Mouse (Mus musculus) adipocyte (in vitro differentiated cells): ENCODE data around the gene Gm9857.
A peak's percentile ranks its signal among the peaks of the same experiment; 100 is the strongest.

Source experiments
- DNase-seq: peaks from one replicate; pipeline ENCODE4 v3.0.0-alpha.2; 2016; ENCODE audit warnings: low spot score

The Gm9857 gene

DNA sequence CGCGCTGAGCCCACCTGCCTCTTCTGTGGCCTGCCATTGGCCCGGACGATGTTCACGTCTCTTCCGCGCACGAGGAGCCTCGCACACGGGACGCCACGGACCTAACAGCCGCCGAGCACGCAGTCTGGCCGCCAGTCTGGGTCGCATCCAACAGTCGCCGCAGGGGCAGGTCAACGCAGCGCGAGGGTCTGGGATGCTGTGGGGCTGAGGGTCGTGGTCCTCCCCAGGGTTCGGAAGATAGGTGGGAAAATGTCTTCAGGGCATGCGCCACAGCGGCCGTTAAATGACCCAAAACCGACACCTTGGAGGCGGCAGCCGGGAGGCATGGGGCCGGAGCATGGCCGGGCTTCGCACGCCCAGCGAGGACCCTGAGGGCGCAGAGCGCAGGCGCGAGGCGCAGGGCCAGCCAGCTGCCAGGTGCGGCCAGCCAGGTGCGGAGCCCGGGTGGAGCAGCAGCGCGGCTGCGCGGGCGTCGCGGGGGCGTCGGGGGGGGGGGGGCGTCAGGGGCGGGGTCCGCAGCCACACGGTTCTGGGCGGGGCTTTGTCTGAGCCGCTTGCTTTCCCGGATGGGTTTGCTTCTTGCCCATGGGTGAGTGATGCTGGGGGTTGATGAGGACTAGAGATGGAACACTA lies at the start of gene Gm9857:
TSS of gene Gm9857 (minus strand) at position 445 of the 633 bp plus-strand sequence.
- no peak for DNase-seq

DNA sequence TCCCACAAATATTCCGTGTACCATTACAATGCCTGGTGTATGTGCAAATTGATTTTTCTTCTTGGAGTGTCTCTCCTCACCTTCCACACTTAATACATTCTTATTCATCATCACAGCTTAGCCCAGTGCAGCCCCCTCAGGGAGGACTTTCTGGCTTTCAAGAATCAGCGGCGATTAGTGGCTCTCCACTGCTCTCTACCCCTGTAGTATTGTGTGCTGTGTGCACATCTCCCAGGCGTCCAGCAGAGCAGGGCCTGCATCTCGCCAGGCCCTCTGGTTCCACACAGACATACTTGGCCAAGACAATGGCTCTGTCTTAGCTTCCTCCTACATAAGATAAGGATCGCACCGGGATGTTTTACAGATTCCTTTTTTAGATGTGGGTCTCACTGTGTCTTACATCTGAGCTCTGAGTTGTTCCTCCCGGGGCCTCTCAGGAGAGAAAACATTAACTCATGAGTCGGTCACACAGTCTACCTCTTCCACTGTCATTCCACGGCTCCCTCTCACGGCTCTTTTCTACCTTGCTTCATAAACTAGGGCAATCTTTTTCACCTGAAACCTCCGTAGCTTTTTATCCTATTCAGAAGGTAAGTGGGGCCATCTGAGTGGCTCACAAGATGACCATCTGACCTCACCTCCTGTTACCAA lies 46.9 kb upstream of the Gm9857 start:
- no peak for DNase-seq

DNA sequence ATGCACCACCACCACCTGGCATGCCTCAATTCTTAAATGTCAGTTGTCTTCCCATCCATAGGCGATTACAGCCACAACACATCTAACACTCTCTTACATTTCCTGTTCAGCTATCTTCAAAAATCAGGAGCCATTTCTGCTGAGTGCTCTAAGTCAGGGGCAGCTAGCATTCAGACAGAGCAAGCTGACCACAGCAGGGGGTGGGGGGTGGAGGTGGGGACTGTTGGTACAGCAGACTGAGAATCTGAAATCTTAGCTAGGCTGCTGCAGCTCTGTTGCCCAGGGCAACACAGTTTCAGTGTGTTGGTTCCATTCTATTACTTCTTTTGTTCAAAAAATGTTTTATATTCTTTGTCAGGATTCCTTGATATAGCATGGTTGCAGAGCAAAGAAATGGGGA lies 46.3 kb upstream of the Gm9857 start:
- DNase-seq = no peak

DNA sequence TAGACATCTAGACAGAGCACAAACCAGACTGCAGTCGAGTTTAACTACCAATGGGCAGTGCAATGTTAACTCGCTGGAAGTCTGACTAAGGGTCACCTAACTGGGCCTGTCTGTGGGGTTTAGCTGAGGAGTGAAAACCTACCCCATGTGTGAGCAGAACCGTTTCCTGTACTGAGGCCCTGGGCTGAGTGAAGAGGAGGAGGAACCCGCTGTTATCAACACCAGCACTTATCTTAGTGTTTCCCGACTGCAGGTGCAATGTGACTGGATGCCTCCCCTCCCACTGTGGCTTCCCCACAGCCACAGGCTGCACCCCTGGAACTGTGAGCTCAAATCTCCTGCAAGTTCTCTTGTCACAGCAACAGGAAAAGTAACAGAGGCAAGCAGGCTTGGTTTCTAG lies 43.7 kb upstream of the Gm9857 start:
- DNase-seq = no peak

DNA sequence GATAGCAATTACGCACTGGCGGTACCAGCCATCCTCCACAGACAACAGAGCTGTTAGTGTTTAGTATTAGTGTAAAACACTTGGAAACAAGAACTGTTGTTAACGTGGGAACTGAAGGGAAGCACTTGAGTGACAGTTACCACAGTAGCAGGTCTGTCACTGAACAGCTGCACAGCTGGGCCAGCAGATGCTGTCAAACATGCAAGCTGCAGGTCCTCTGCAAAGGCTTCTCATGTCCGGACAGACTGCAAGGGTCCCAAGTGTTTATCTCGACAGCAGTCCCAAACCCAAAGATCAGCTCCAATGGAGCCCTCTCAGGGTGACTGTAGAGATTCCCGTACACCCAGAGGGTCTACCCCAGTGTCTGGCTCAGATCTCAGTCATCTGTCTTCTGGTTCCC lies 41.7 kb upstream of the Gm9857 start:
- DNase-seq = no peak

DNA sequence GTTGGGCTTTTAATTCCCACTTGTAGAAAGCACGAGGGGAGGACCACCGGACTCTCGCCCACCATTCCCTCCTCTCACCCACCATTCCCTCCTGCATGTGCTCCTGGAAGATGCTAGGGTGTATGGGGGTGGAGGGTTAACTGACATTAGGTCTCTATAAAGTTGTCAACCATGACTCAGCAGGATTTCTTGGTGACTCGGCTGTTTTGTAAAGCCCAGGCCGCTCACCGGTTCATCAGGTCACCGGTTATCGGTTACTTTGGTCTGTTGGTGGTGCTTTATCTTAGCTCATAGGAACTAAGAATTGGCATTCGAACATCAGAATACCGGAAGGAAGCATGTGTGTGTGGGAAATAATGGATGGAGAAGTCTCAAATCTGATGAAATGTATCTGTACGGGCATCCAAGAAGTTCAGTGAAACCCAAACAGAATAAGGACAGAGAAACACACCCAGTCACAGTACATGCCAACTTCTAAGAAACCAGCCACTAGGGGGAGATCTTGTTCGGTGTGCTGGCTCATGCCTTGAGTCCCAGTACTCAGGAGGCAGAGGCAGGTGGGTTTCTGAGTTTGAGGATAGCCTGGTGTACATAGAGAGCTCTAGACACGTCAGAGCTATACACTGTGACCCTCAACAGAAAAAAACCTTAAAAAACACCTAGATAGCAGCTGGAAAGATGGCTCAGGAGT lies 37.2 kb upstream of the Gm9857 start:
- DNase-seq = peak; percentile 66

DNA sequence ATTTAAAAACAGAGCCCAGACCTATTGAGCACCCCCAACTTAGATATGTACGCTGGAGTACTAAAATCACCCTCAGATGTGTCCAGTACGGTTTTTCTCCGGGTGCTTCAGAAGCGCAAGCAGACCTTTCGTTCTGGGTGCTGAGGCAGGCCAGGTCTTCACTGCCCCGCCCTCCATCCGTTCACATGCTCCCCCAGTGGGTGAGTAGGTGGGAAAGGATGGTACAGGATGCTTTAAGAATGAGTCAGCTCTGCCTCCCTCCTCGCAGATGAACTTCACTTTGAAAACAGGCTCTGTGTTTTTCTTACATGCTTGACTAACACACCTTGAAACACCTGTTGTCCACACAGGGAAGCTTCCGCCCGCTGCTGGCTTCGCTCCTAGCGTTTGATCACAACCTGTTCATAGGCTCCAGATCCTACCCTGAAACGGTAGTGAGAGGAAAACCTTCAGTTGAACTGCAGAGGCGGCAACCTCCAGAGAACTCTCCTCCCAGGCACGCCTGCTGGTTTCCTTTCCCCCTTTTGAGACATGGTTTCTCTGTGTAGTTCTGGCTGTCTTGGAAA lies 34.8 kb upstream of the Gm9857 start:
- no peak for DNase-seq

DNA sequence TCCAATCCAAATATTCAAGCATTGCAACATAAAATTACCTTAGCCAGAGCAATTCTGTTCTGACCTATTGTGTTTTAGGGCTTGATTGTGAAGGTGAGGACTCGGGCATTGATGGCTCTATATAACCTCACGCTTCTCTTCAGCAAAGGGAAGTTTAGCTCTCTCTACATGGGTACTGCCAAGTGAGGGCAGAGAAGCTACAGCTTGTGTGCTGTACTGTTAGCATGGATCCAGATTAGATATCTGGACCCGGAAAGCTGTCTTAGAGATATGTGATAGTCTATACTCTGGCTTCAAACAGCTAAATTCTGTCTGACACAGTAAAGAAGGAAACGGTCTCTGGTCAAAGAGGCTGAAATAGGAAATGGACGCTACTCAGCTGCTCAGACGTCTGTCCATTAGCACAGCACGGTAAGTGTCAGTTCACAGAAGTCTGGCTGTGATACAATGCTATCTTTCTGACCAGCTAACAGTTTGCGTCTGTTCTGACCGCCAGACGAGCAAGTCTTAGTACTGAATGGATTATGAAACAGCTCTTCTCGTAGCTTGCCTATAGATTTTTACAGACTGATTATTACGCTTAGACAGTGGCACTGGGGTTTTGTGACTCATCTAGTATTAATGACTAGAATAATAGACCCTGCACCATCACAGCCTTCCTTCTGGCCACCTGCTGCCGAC lies 33.9 kb upstream of the Gm9857 start:
- no peak for DNase-seq

DNA sequence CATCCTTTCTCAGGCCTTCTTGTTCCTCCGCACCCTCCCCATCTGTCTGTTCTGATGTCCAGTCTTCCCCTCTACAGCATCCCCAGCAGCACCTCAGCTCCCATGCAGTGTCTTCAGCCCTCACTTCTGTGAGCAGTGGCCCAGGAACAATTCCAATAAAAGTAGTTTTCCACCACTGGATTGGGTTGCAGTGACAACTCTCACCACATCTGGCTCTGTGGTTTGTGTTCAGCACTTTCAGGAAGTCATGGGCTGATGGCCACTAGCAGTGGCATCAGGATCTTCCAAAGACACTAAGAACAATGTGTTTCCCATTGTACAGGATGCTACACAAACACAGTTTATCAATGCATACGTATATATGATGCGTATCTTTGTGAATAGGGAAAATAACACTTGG lies 25.8 kb upstream of the Gm9857 start:
- no peak for DNase-seq

DNA sequence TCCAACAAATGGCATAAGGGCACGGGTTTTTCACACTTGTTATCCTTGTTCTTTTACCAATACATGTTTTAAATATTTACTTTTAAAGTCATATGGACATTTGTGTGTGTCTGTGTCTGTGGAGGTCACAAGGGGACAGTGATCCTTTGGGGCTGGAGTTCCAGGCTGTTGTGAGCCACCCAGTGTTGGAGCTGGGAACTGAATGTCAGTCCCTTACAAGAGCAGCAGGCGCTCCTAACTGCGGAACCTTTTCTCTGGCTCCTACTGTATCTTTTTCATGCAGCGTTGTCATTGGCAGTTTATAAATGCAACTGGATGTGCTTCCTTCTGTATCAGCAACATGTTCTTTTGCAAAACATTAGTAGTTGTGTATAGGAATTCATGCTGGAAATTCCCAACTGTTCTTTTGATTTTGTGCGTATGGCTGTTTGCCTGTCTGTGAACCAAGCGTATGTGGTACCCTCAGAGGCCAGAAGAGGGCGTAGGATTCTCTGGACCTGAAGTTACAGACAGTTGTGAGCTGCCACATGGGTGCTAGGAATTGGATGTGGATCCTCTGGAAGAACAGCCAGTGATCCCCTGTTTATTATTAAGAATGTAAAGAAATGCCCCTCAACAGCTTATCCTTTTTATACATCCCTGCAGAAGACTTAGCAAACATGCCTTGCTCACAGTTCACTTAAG lies 24.3 kb upstream of the Gm9857 start:
- peak; percentile 53 for DNase-seq

DNA sequence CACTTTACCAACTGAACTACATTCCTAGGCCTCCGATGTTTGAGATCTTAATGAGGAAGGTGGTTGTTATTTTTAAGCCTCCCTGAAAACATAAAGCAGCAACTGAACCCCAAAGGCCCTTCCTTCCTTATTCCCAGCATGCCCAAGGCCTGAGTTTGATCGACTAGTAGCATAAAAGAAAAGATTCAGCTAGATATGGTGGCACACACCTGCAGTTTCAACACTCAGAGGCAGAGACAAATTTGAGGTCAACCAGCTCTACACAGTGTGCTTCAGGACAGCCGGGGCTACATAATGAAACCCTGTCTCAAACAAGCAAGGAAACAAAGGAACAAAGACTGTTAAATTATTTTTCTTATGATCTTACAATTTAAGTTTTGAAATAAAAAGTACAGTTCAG lies 23.5 kb upstream of the Gm9857 start:
- no peak for DNase-seq

DNA sequence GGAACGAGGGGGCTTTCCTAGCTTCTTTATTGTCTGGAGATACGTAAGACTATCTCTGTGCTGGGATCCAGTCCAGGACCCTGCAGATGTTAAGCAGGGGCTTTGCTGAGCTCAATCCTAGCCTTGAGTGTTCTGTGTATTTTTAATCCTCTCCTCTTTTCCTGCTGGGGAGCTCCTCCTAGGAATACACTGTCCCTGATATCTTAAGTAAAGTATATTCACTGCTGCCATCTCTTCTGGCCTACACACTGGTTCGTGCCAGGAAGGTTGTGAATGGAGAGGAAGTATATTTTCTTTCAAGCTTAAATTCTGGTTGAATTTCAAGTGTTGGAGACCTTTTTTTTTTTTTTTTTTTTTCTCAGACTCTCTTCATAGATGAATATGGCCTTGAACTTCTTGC lies 23.0 kb upstream of the Gm9857 start:
- no peak for DNase-seq

DNA sequence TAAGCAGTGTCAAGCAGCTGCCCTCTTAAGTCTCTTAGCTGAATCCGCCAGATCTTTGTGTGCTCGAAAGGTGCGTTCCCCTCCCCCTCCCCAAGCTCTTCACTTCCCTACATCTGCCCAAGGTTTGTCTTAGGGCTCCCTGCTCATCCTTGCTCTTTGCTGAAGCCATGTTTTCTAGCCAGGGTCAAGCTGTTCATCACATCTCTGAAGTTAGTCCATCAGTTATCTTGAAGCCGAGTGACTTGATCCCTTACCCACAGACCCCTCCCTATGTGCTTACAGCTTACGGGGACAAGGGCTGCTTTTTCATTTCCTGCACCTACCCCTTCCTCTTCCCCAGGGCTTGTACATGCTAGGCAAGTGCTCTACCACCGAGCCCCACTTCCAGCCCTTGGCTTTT lies 21.4 kb upstream of the Gm9857 start:
- no peak for DNase-seq

DNA sequence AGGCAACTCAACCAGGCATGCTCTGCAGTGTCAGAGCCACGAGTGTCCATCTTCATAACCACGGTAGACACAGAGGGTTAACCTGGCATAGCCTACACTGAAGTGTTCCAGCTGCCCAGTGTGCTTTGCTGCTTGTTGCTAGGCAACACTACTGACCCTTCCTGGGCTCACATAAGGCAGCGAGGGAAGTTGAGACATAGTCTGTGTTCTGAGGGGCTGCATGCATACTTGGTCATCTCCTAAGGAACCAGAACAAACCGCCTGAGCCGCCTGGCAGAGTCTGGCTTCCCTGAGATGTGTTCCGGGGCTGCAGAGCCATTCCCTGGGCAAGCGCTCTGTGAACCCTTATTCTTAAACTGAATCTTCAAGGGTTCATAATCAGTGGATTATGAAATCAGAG lies 21.0 kb upstream of the Gm9857 start:
- DNase-seq = no peak

DNA sequence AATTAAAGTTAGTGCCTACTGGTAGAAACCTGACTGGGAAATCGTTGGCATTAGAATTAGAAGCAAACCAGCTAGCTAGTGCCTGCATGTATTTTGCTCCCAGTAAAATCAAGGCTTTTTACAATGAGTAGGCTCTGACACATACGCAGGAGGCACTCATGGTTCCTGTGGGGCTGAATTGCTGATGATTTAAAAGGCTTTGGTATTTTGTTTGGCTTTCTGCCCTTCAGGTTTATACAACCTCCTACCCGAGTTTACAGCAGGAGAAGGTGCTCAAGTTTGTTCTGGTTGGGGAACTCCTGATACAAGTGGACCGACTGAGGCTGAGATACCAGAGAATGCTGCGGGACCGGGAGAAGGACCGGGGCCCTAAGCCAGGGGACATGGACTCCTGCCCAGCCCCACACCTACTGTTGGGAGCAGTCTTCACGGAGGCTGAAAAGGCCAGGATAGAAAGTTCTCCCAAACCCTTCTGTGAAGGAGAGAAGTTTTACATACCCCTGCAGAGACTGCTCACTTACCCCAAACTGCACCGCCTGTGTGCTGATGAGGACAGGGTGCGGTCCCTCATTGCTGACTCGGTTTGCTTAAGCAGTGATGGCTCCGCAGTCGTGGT lies 19.5 kb upstream of the Gm9857 start:
- DNase-seq = no peak

DNA sequence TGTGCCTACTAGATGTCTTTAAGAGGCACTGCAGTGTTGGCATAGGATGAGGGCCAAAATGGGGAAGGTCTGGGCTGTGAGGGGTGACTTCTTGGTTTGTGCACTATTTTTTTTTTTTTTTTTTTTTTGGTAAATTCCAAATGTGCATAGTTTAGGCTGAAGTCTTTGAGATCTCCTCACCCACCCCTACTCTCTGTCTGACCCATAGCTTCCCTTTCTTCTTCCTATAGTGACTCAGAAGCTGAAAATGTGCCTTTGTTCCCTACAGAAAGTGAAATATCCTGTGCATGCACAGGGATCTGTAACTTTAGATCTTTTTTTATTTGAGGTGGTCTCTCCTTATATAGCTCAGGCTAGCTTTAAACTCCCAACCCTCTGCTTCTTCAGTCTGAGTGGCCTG lies 17.7 kb upstream of the Gm9857 start:
- no peak for DNase-seq

DNA sequence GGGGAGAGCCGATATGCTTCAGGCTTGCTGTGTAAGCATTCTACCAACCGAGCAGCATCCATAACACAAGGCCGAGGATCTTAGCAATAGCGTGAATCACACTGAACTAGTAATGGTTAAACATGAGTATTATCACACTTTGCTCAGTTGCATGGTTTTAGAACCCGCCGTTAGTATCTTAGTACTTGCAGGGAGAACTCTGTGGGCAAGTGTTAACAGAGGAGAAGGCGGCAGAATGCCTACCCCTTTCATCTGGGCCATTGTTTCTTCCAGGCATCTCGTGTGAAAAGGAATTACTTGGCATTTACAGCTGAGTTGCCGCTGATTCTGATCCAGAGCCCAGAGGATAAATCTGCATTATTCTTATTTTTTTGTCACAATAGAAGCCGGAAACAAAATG lies 751 bp upstream of the Gm9857 start:
- DNase-seq = no peak

DNA sequence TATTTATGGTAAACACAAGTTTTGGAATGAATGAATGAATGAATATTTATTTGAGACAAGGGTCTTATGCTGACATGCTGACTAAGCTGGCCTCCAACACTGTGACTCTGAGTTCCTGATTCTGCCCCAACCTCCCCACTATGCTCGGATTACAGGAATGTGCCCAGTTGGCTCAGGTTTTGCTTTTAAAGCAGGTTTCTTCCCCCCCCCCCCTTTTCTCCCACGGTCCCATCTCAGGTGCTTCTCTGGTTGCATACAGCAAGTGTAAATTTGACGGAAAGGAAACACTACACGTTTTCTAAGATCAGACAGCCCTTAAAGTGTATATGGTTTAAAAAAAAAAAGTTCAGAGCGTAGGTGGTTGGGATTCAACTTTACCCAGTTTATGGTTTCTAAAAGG lies 672 bp downstream of the Gm9857 start, which contains the start of gene Henmt1:
TSS of gene Henmt1 (plus strand) at position 301 of the 400 bp plus-strand sequence.
- DNase-seq = no peak

DNA sequence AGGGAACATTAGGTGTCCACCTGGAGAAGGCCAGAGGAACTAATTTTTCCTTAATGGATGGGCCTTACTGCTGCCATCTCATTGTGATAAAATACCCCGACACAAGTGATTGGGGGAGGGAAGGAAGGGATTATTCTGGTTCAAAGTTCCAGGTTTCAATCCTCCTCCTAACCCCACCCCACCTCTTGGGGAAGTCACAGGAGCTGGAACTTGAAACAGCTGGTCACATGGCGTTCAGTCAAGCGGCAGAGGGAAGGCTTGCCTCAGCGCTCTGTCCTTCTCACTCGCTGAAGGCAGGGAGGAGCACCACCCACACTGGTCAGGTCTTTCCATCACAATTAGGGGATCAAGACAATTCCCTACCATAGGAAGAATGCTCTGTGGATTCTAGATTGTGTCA lies 1.6 kb downstream of the Gm9857 start:
- no peak for DNase-seq

DNA sequence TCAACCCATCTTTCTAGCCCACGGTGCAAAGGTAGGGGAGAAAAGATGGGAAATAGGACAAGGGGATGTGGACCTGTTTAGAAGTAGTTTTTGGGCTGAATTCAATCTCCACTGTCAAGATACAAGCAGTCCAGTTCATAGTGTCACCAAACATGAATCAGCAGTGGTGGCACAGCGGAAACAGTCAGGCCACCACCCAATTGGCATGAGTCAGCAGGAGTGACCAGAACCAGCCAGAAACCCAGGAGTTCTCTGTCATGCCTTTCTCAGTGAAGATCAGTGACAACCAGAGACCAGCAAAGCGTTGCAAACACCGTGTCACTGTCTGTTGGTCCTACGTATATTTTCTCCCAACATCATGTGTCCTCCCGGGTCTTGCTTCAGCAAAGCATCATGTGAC lies 6.7 kb downstream of the Gm9857 start:
- no peak for DNase-seq

DNA sequence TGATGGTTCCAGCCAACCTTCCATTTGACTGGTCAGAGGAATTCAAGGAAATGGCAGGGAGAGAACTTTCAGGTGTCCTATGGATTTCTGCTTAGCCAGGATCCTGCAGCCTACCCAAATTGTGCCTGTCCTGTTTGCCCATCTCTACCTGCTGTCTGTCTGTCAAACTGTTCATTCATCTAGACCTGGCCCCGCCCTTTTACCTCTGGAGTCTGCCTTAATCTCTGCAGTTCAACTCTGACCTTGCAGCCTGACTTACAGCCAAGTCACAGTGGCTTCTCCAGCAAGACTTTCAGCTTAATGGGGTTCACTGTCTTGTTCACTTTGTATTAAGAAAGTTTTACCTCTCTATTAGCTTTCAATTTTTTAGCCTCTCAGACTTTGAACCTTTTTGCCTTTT lies 13.9 kb downstream of the Gm9857 start:
- no peak for DNase-seq

DNA sequence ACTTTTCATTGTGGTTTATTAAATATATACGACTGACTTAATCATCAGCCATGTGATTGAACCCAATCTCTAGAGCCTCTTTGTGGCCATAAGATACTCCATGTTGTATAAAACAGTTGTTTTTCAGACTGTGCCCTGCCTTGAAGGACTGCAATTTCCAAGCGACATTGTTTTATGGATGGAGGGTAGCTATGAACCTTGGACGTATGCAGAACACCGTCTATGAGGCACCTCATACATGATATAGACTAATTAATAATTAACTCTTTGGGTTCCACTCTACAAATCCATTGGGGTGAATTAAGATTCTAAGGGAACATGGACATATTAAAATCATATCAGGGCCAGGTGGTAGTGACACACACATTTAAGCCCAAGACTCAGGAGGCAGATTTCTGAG lies 14.6 kb downstream of the Gm9857 start:
- no peak for DNase-seq
